Mouse (Mus musculus) embryonic facial prominence, embryonic 15.5 days (tissue): Measurements from ENCODE around the gene Mrtfa. TPM values are rescaled to one million over a fixed set of nuclear protein-coding genes. Genes with fewer than 3 reads are reported as not detected.

Experiments
- ATAC-seq: fragments of 200-750 bp; cut with Nextera tagmentation; 2 replicates; pipeline ENCODE4 v1.8.0; 2017; ENCODE audit warnings: low read depth, moderate TSS enrichment; ENCODE audit not compliant: insufficient number of reproducible peaks, low FRiP score, low TSS enrichment
- H3K27ac ChIP-seq: fragments of 300-500 bp; sonication (generic); replicated peaks from 2 replicates; pipeline ENCODE4 v1.5.1; 2015; ENCODE audit warnings: mild to moderate bottlenecking, inconsistent platforms
- H3K27me3 ChIP-seq: fragments of 300-500 bp; sonication (generic); 2 replicates; pipeline ENCODE4 v1.6.1; 2015; ENCODE audit warnings: inconsistent platforms
- H3K36me3 ChIP-seq: fragments of 300-500 bp; sonication (generic); 2 replicates; pipeline ENCODE4 v1.6.1; 2015; ENCODE audit warnings: mild to moderate bottlenecking, inconsistent platforms
- H3K4me1 ChIP-seq: fragments of 300-500 bp; sonication (generic); 2 replicates; pipeline ENCODE4 v1.6.1; 2015; ENCODE audit warnings: inconsistent platforms
- H3K4me2 ChIP-seq: fragments of 300-500 bp; sonication (generic); replicated peaks from 2 replicates; pipeline ENCODE4 v1.6.1; 2015; ENCODE audit warnings: mild to moderate bottlenecking, inconsistent platforms
- H3K4me3 ChIP-seq: fragments of 300-500 bp; sonication (generic); replicated peaks from 2 replicates; pipeline ENCODE4 v1.5.1; 2015; ENCODE audit warnings: mild to moderate bottlenecking, inconsistent platforms
- H3K9ac ChIP-seq: fragments of 300-500 bp; sonication (generic); 2 replicates; pipeline ENCODE4 v1.6.1; 2015; ENCODE audit warnings: inconsistent platforms
- H3K9me3 ChIP-seq: fragments of 300-500 bp; sonication (generic); replicated peaks from 2 replicates; pipeline ENCODE4 v1.6.1; 2016; ENCODE audit warnings: inconsistent platforms
- WGBS: fragments of 180-500 bp; shearing (Covaris S2); methylation state at CpG from one replicate; pipeline ENCODE4 v1.1.7; 2015; 5-methylcytosine and 5-hydroxymethylcytosine counted together
- polyA plus RNA-seq: library from polyadenylated mRNA; unstranded; fragments of >200 nt; fragmentation: Nextera tagmentation; extraction: Ambion mirVana; gene quantifications from 2 replicates; pipeline ENCODE4 v1.2.1, GENCODE M21; 2015

Gene Mrtfa
- 30.1 and 33.6 TPM in 2 replicates for polyA plus RNA-seq

- H3K9me3 ChIP-seq = no peaks in the 10 kb centered on the region
- H3K4me1 ChIP-seq = peaks cover 38% of the 10 kb centered on the region
- no peaks in the 10 kb centered on the region for H3K27me3 ChIP-seq
- peak within 1 kb of the TSS; percentile 94 for H3K9ac ChIP-seq
- peak; percentile 99 for ATAC-seq
- 0% methylated on average over 38 of the region's 48 CpGs for WGBS
- H3K27ac ChIP-seq = peak within 1 kb of the TSS; percentile 74
- H3K4me2 ChIP-seq = peak within 1 kb of the TSS; percentile 81
- no peaks in the 10 kb centered on the region for H3K36me3 ChIP-seq
- peak within 1 kb of the TSS; percentile 94 for H3K4me3 ChIP-seq
Observed at GRCm38 (mm10) chr15:81190630-81191178, at the start of gene Mrtfa. Mrtfa (minus strand) TSS chr15:81190757.

- Histone ChIP-seq H3K27me3 (peaks cover 28% of the 10 kb centered on the region), H3K9ac (no peak overlapping the region), H3K4me1 (peaks cover 11% of the 10 kb centered on the region), H3K36me3 (no peaks in the 10 kb centered on the region), H3K9me3 (no peaks in the 10 kb centered on the region), H3K4me2 (no peak overlapping the region), H3K4me3 (no peak overlapping the region), H3K27ac (no peak overlapping the region)
- ATAC-seq = no peak
- WGBS = 64% methylated on average over 13 of the region's 13 CpGs
Observed at GRCm38 (mm10) chr15:81239794-81240343, 49.3 kb upstream of the Mrtfa start.

- H3K4me1 ChIP-seq = peaks cover 12% of the 10 kb centered on the region
- ATAC-seq = no peak
- H3K36me3 ChIP-seq = no peaks in the 10 kb centered on the region
Observed at GRCm38 (mm10) chr15:81239261-81239660, 48.7 kb upstream of the Mrtfa start.

GRCm38 (mm10) chr15:81237471-81237870 lies 46.9 kb upstream of the Mrtfa start:
- H3K27ac ChIP-seq = no peak overlapping the region
- H3K4me1 ChIP-seq = peaks cover 12% of the 10 kb centered on the region
- peaks cover 28% of the 10 kb centered on the region for H3K27me3 ChIP-seq
- H3K36me3 ChIP-seq = no peaks in the 10 kb centered on the region
- H3K9me3 ChIP-seq = no peaks in the 10 kb centered on the region
- no peak overlapping the region for H3K4me3 ChIP-seq
- no peak overlapping the region for H3K4me2 ChIP-seq
- no peak for ATAC-seq
- no peak overlapping the region for H3K9ac ChIP-seq
- WGBS = 89% methylated on average over 18 of the region's 18 CpGs

More at GRCm38 (mm10) chr15:81239261-81239660, 48.7 kb upstream of the Mrtfa start:
- no peaks in the 10 kb centered on the region for H3K9me3 ChIP-seq
- H3K9ac ChIP-seq = no peak overlapping the region
- no peak overlapping the region for H3K27ac ChIP-seq
- 27% methylated on average over 7 of the region's 7 CpGs for WGBS
- H3K27me3 ChIP-seq = peaks cover 28% of the 10 kb centered on the region
- no peak overlapping the region for H3K4me2 ChIP-seq
- H3K4me3 ChIP-seq = no peak overlapping the region

- H3K9me3 ChIP-seq = no peaks in the 10 kb centered on the region
- 6% methylated on average over 8 of the region's 8 CpGs for WGBS
- peak overlapping the region; percentile 82 for H3K4me2 ChIP-seq
- no peaks in the 10 kb centered on the region for H3K36me3 ChIP-seq
- H3K4me3 ChIP-seq = peak overlapping the region; percentile 42
- ATAC-seq = no peak
- peaks cover 12% of the 10 kb centered on the region for H3K4me1 ChIP-seq
- H3K9ac ChIP-seq = 0 out of 2 replicates have a peak overlapping the region, but pooled peaks have one; percentile 12
- H3K27ac ChIP-seq = no peak overlapping the region
- H3K27me3 ChIP-seq = peaks cover 28% of the 10 kb centered on the region
Observed at GRCm38 (mm10) chr15:81236062-81236461, 45.5 kb upstream of the Mrtfa start.

- ATAC-seq = no peak
- peak within 1 kb of the TSS; percentile 12; the same call in 1 of the 2 replicates for H3K9ac ChIP-seq
- 1% methylated on average over 25 of the region's 25 CpGs for WGBS
- H3K27ac ChIP-seq = no peak within 1 kb of the TSS
- peak within 1 kb of the TSS; percentile 42 for H3K4me3 ChIP-seq
- H3K4me1 ChIP-seq = peaks cover 12% of the 10 kb centered on the region
- no peaks in the 10 kb centered on the region for H3K9me3 ChIP-seq
- peaks cover 28% of the 10 kb centered on the region for H3K27me3 ChIP-seq
- no peaks in the 10 kb centered on the region for H3K36me3 ChIP-seq
- peak within 1 kb of the TSS; percentile 82 for H3K4me2 ChIP-seq
Observed at GRCm38 (mm10) chr15:81235086-81235920, 44.7 kb upstream of the Mrtfa start, which contains the start of gene Mchr1. Mchr1 (plus strand) TSS chr15:81235499.

- Histone ChIP-seq H3K4me3 (no peak overlapping the region), H3K9ac (no peak overlapping the region), H3K4me2 (no peak overlapping the region), H3K4me1 (peaks cover 12% of the 10 kb centered on the region), H3K36me3 (no peaks in the 10 kb centered on the region), H3K9me3 (no peaks in the 10 kb centered on the region), H3K27me3 (0 out of 2 replicates have a peak, but pooled peaks cover 12% of the 10 kb centered on the region), H3K27ac (no peak overlapping the region)
- 73% methylated on average over 7 of the region's 7 CpGs for WGBS
- no peak for ATAC-seq
Observed at GRCm38 (mm10) chr15:81231325-81231724, 40.8 kb upstream of the Mrtfa start.

- WGBS = 81% methylated on average over 3 of the region's 3 CpGs
- H3K27me3 ChIP-seq = no peaks in the 10 kb centered on the region
- no peaks in the 10 kb centered on the region for H3K9me3 ChIP-seq
Observed at GRCm38 (mm10) chr15:81229791-81230190, 39.2 kb upstream of the Mrtfa start.

GRCm38 (mm10) chr15:81228258-81228657 lies 37.7 kb upstream of the Mrtfa start:
- WGBS = 91% methylated on average over 3 of the region's 3 CpGs
- Histone ChIP-seq H3K4me1 (no peaks in the 10 kb centered on the region), H3K27me3 (no peaks in the 10 kb centered on the region), H3K27ac (no peak overlapping the region), H3K4me2 (no peak overlapping the region), H3K36me3 (no peaks in the 10 kb centered on the region), H3K9ac (no peak overlapping the region), H3K4me3 (no peak overlapping the region), H3K9me3 (no peaks in the 10 kb centered on the region)
- no peak for ATAC-seq

More at GRCm38 (mm10) chr15:81229791-81230190, 39.2 kb upstream of the Mrtfa start:
- Histone ChIP-seq H3K4me3 (no peak overlapping the region), H3K4me2 (no peak overlapping the region), H3K36me3 (no peaks in the 10 kb centered on the region), H3K27ac (no peak overlapping the region), H3K9ac (no peak overlapping the region), H3K4me1 (0 out of 2 replicates have a peak, but pooled peaks cover under 1% of the 10 kb centered on the region)
- ATAC-seq = no peak

GRCm38 (mm10) chr15:81227275-81227674 lies 36.7 kb upstream of the Mrtfa start:
- Histone ChIP-seq H3K4me1 (no peaks in the 10 kb centered on the region), H3K27me3 (no peaks in the 10 kb centered on the region), H3K9me3 (no peaks in the 10 kb centered on the region), H3K4me2 (no peak overlapping the region), H3K27ac (no peak overlapping the region), H3K36me3 (no peaks in the 10 kb centered on the region), H3K9ac (no peak overlapping the region), H3K4me3 (no peak overlapping the region)
- ATAC-seq = no peak
- 82% methylated on average over 3 of the region's 3 CpGs for WGBS

GRCm38 (mm10) chr15:81226796-81227195 lies 36.2 kb upstream of the Mrtfa start:
- Histone ChIP-seq H3K4me1 (no peaks in the 10 kb centered on the region), H3K9ac (no peak overlapping the region), H3K27me3 (no peaks in the 10 kb centered on the region), H3K4me2 (no peak overlapping the region), H3K27ac (no peak overlapping the region), H3K4me3 (no peak overlapping the region), H3K36me3 (no peaks in the 10 kb centered on the region), H3K9me3 (no peaks in the 10 kb centered on the region)
- ATAC-seq = no peak
- WGBS = 55% methylated on average over 4 of the region's 4 CpGs
